Mouse (Mus musculus): ENCODE data around the gene Vmn2r105.

DNA sequence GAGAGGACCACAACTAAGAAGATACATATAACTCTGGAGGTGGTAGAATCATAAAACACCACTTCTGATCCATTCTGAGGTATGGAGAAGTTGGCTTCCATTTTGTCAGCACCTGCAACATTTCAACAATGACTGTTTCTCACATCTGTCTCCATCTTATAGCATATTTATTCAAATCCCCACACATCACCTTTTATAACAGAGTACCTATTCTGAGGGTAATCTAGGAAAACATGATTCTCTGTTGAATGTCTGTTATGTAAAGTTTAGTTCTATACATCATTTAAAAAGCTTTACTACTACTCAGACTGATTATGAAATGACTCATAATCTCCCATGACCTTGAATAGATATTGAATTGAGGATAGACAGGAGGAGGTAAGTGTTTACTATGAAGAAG lies 51.9 kb downstream of the Vmn2r105 start, which contains the start of gene Fpr-rs6:
- TF ChIP-seq TAL1 (IDR thresholded peaks at IDR 0.05; ENCODE audit: low read length): no peak
- no peak for TF ChIP-seq GATA1 (IDR thresholded peaks at IDR 0.05; ENCODE audit: low read length)

Data from erythroblast, embryonic 14.5 days (primary cell).